ENCODE assay signal across 25 mouse cellular contexts in the genomic region with DNA sequence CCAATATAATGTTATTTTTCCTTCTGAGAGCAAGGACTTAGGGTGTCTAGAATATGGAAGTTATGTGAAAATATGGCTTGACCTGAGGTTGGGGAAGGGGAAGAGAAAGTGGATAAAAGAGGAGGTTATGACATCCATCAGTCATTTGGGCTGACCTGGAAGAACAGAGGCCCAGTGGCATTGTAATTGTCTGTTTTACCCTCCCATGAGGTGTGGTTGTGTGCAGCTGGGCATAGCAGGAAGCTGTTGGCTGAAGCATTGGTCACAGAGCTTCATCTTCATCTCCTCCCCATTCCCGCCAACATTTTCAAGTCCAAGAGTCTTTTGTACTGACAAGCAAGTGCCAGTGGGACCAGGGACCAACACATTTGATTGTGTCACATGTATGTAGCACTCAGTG. TPM values are rescaled to one million over a fixed set of nuclear protein-coding genes. Genes with fewer than 3 reads are reported as not detected.
DNase-seq lines count a peak whose midpoint lies in the region; ATAC-seq and TF ChIP-seq lines count a peak whose summit lies in the region.
"Had no signal": no experiment of that assay in that cellular context is flagged by ENCODE, and none has a peak within 500 bp of the region (broad histone marks: within the 10 kb centered on the region; RNA-seq: fewer than 3 reads in every experiment).

No protein-coding gene starts in this region.

- 78% methylated on average over 1 of the region's 1 CpGs for WGBS in heart, adult 2 months

- no peak overlapping the region for H3K4me3 ChIP-seq in heart, adult 2 months
- no peak overlapping the region for H3K4me3 ChIP-seq in brown adipose tissue, adult 24 weeks (ENCODE audit: insufficient read depth, low read depth, low read length)
- H3K4me3 ChIP-seq: embryonic facial prominence, embryonic 12.5 days; erythroblast, embryonic 14.5 days; forebrain, embryonic 13.5 days; heart, embryonic 12.5 days; intestine, embryonic 15.5 days; limb, embryonic 12.5 days; liver, embryonic 13.5 days; lung, embryonic 15.5 days; stomach, embryonic 15.5 days had no signal

- no peak for TF ChIP-seq CTCF in heart, adult 2 months (IDR thresholded peaks at IDR 0.05)

- H3K9ac ChIP-seq in heart, adult 2 months (ENCODE audit: low read depth, low read length): no peak overlapping the region
- H3K9ac ChIP-seq: embryonic facial prominence, embryonic 12.5 days; forebrain, embryonic 13.5 days; heart, embryonic 12.5 days; hindbrain, embryonic 14.5 days; intestine, embryonic 15.5 days; limb, embryonic 12.5 days; liver, embryonic 13.5 days; lung, embryonic 15.5 days; stomach, embryonic 15.5 days had no signal

- intact Hi-C loops in heart, adult 2 months (cut with DNase I): no loop called here

- no peaks in the 10 kb centered on the region for H3K36me3 ChIP-seq in heart, adult 2 months (ENCODE audit: control insufficient read depth, insufficient read depth, low read length)
- H3K36me3 ChIP-seq: embryonic facial prominence, embryonic 12.5 days; heart, embryonic 12.5 days; intestine, embryonic 15.5 days; limb, embryonic 12.5 days; liver, embryonic 13.5 days; lung, embryonic 15.5 days; stomach, embryonic 15.5 days had no signal

- no peak for TF ChIP-seq POLR2A in heart, adult 2 months (IDR thresholded peaks at IDR 0.05; ENCODE audit: insufficient read depth, low read depth, low read length)

- peaks cover 1% of the 10 kb centered on the region for H3K4me1 ChIP-seq in heart, adult 2 months (ENCODE audit: control insufficient read depth, insufficient read depth, low read length)
- H3K4me1 ChIP-seq in brown adipose tissue, adult 24 weeks (ENCODE audit: control insufficient read depth, insufficient read depth, insufficient read length, low read length): no peaks in the 10 kb centered on the region
- H3K4me1 ChIP-seq: embryonic facial prominence, embryonic 12.5 days; stomach, embryonic 15.5 days had no signal

- peak; percentile 92 for DNase-seq in heart, adult 11 months
- no peak for DNase-seq in heart, adult 2 months
- DNase-seq in spleen, postnatal 36 days (ENCODE audit: low spot score in 2 of 2): peak; percentile 27 to 43
- DNase-seq in spleen, postnatal 14 days (ENCODE audit: low spot score in 2 of 2): no peak
- no peak for DNase-seq in kidney, adult 8-10 months
- no peak for DNase-seq in kidney, adult 11 months
- DNase-seq: gastrocnemius, postnatal 14 days; heart, postnatal 36 days; liver, embryonic 13.5 days had no signal

- H3K27ac ChIP-seq in heart, adult 2 months: no peak overlapping the region
- 0 out of 2 replicates have a peak overlapping the region, but pooled peaks have one; percentile 40 for H3K27ac ChIP-seq in brown adipose tissue, adult 24 weeks (replicated peaks; ENCODE audit: low read depth, low read length)
- H3K27ac ChIP-seq: embryonic facial prominence, embryonic 12.5 days; forebrain, embryonic 13.5 days; hindbrain, embryonic 14.5 days; intestine, embryonic 15.5 days; limb, embryonic 12.5 days; liver, embryonic 13.5 days; lung, embryonic 15.5 days; stomach, embryonic 15.5 days had no signal

- ATAC-seq in megakaryocyte progenitor cell, adult 5-6 weeks (replicated peaks; ENCODE audit: poor library complexity): peak; percentile 47
- ATAC-seq: forebrain, embryonic 13.5 days; intestine, embryonic 15.5 days had no signal

- H3K79me2 ChIP-seq in heart, adult 2 months (replicated peaks; ENCODE audit: control insufficient read depth, insufficient read depth, low read length): no peaks in the 10 kb centered on the region

- TF ChIP-seq EP300 in heart, adult 2 months (IDR thresholded peaks at IDR 0.05; ENCODE audit: insufficient read depth, low read depth, low read length): no peak

- no peaks in the 10 kb centered on the region for H3K27me3 ChIP-seq in heart, adult 2 months (ENCODE audit: control insufficient read depth, insufficient read depth, low read length)
- H3K27me3 ChIP-seq: embryonic facial prominence, embryonic 12.5 days; forebrain, embryonic 13.5 days; heart, embryonic 12.5 days; intestine, embryonic 15.5 days; limb, embryonic 12.5 days; liver, embryonic 13.5 days; lung, embryonic 15.5 days; stomach, embryonic 15.5 days had no signal

RNA-seq across cellular contexts. Expression of gene Zyx, which starts 5.2 kb away (rescaled TPM):
- 10 to 100 TPM; 45.8 to 60.2 TPM for total RNA-seq in heart, adult 2 months (2021)
- 77.7 and 110 TPM in 2 replicates for polyA plus RNA-seq in heart, adult 2 months (2012; rRNA removed)
- 16.2 and 22.0 TPM in 2 replicates for polyA plus RNA-seq in brown adipose tissue, adult 24 weeks (2012; ENCODE audit: insufficient read depth, insufficient read length, missing spikeins)
- 75.9 and 83.2 TPM in 2 replicates for total RNA-seq in megakaryocyte progenitor cell, adult 5-6 weeks (2015)
- 18.1 and 22.2 TPM in 2 replicates for total RNA-seq in megakaryocyte progenitor cell, adult 5-6 weeks (2017)

RNA-seq across cellular contexts. Expression of gene Fam131b, which starts 19.8 kb away (rescaled TPM):
- total RNA-seq in heart, adult 2 months (2021): under 1 TPM; 0.60 to 0.61 TPM
- 0.82 and 0.88 TPM in 2 replicates for polyA plus RNA-seq in heart, adult 2 months (2012; rRNA removed)
- not detected in 2 replicates for polyA plus RNA-seq in brown adipose tissue, adult 24 weeks (2012; ENCODE audit: insufficient read depth, insufficient read length, missing spikeins)
- not detected in 2 replicates for total RNA-seq in megakaryocyte progenitor cell, adult 5-6 weeks (2015)
- not detected in 2 replicates for total RNA-seq in megakaryocyte progenitor cell, adult 5-6 weeks (2017)
- polyA plus RNA-seq: erythroblast, embryonic 14.5 days had no signal

RNA-seq across cellular contexts. Expression of gene Epha1, which starts 28.8 kb away (rescaled TPM):
- under 1 TPM; 0.14 to 0.16 TPM for total RNA-seq in heart, adult 2 months (2021)
- polyA plus RNA-seq in heart, adult 2 months (2012; rRNA removed): 0.50 and 0.94 TPM in 2 replicates
- polyA plus RNA-seq in brown adipose tissue, adult 24 weeks (2012; ENCODE audit: insufficient read depth, insufficient read length, missing spikeins): not detected in 2 replicates
- 0.07 TPM in 1 of 2 replicates, not detected in the other for total RNA-seq in megakaryocyte progenitor cell, adult 5-6 weeks (2015)
- not detected in 2 replicates for total RNA-seq in megakaryocyte progenitor cell, adult 5-6 weeks (2017)

RNA-seq across cellular contexts. Expression of gene Tas2r143, which starts 55.8 kb away (rescaled TPM):
- total RNA-seq in heart, adult 2 months (2021): not detected
- polyA plus RNA-seq in heart, adult 2 months (2012; rRNA removed): 0.20 and 0.29 TPM in 2 replicates
- polyA plus RNA-seq in brown adipose tissue, adult 24 weeks (2012; ENCODE audit: insufficient read depth, insufficient read length, missing spikeins): not detected in 2 replicates
- not detected in 2 replicates for total RNA-seq in megakaryocyte progenitor cell, adult 5-6 weeks (2015)
- 1.1 TPM in 1 of 2 replicates, not detected in the other for total RNA-seq in megakaryocyte progenitor cell, adult 5-6 weeks (2017)
- total RNA-seq: heart, postnatal 36 days; layer of hippocampus, postnatal 14 days; left cerebral cortex, postnatal 10 days had no signal
- polyA plus RNA-seq: C2C12; embryonic facial prominence, embryonic 12.5 days; erythroblast, embryonic 14.5 days; forebrain, embryonic 13.5 days; heart, embryonic 12.5 days; hindbrain, embryonic 14.5 days; intestine, embryonic 15.5 days; kidney, embryonic 16.5 days; limb, embryonic 12.5 days; liver, embryonic 13.5 days; lung, embryonic 15.5 days; neural tube, embryonic 11.5 days; stomach, embryonic 15.5 days had no signal

RNA-seq across cellular contexts. Expression of gene Clcn1, which starts 57.8 kb away (rescaled TPM):
- 1 to 10 TPM; 4.3 to 4.9 TPM for total RNA-seq in heart, adult 2 months (2021)
- 12.1 and 20.9 TPM in 2 replicates for polyA plus RNA-seq in heart, adult 2 months (2012; rRNA removed)
- polyA plus RNA-seq in brown adipose tissue, adult 24 weeks (2012; ENCODE audit: insufficient read depth, insufficient read length, missing spikeins): 0.79 and 2.3 TPM in 2 replicates
- 0.12 TPM in 1 of 2 replicates, not detected in the other for total RNA-seq in megakaryocyte progenitor cell, adult 5-6 weeks (2015)
- total RNA-seq in megakaryocyte progenitor cell, adult 5-6 weeks (2017): not detected in 2 replicates
- polyA plus RNA-seq: erythroblast, embryonic 14.5 days; liver, embryonic 13.5 days had no signal

Comparison
In these comparisons a context has a peak if more than half of its experiments do, and no peak if none do; other contexts are left out.
1. DNase-seq: peak in heart, adult 11 months (single experiment) and spleen, postnatal 36 days (2 of 2); none in heart, adult 2 months (0 of 2), spleen, postnatal 14 days (0 of 2), kidney, adult 8-10 months (0 of 2) and kidney, adult 11 months (single experiment).